Mouse (Mus musculus): Measurements from ENCODE around the gene Acbd3.

DNA sequence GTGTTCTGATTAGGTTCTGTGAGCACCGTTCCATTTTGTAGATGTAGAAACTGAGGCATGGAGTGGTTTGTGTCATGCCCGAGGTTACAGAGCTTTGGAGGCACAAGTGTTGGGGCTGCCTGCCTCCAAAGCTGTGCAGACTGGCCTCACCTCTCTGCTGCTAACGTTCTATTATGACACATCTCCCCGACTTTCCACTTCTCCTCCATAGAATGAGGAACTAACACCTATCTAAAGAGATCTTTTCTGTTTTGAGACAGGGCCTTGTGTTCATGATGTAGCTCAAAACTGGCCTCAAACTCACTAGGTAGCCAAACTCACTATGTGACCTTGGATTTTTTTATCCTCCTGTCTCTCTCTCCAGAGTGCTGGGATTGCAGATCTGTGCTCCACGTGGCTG lies 7.1 kb upstream of the Acbd3 start:
- TF ChIP-seq POLR2A (IDR thresholded peaks at IDR 0.05; ENCODE audit: insufficient read depth, low read depth, low read length) (no peak), CTCF (IDR thresholded peaks at IDR 0.05) (no peak), EP300 (IDR thresholded peaks at IDR 0.05; ENCODE audit: insufficient read depth, low read depth, low read length) (no peak)
